Mouse (Mus musculus): ENCODE measurements around the gene Dnah5. TPM values are rescaled to one million over a fixed set of nuclear protein-coding genes. Genes with fewer than 3 reads are reported as not detected.
"Not testable (repeated sequence)": the region's sequence is repeated elsewhere in the genome, so short reads cannot be mapped to it uniquely, and the experiment has no call there.

The Dnah5 gene
- polyA plus RNA-seq, 1 experiment: not detected

DNA sequence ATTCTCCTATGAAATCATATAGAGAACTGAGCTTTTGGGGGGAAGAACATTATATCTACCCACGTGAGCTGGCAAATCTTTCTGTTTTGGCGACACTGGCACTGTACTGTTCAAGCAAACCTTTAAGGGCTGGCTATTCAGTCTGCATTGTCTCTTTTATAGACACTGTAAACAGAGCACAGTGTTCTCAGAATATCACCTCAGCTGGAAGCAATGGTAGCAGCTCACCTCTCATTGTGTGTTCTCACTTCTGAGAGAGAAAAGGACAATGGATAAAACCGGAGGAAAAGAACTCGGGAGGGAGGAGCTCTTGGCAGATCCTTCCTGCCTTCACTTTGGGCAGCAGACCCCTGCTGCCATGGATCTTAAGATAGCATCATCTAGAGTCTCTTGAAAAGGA, 137.6 kb downstream of the Dnah5 start:
- H3K27ac ChIP-seq (ENCODE audit: insufficient read depth, low read length): no peak overlapping the region
- TF ChIP-seq CTCF (IDR thresholded peaks at IDR 0.05; ENCODE audit: borderline replicate concordance, insufficient read depth, low read length): no peak
- TF ChIP-seq POLR2A (IDR thresholded peaks at IDR 0.05; ENCODE audit: low read depth, low read length): no peak

DNA sequence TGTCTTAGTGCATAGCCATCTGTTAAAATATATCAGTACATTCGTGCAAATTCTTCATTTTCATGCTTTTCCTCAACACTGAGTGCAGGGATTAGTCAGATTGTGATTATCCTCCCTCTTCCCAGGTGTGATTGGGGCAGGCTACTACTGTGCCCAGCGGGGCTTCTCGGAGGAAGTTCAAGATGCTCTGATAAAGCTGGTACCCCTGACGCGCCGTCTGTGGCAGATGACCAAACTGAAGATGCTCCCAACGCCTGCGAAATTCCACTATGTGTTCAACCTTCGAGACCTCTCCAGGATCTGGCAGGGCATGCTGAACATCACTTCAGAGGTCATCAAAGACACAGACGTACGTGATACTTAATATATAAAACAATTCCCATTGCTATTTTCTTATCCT, 164.0 kb downstream of the Dnah5 start:
- no peak overlapping the region for H3K27ac ChIP-seq (ENCODE audit: insufficient read depth, low read length)
- H3K4me3 ChIP-seq (ENCODE audit: insufficient read depth, low read length): no peak overlapping the region
- TF ChIP-seq POLR2A (IDR thresholded peaks at IDR 0.05; ENCODE audit: low read depth, low read length): no peak
- no peak for TF ChIP-seq CTCF (IDR thresholded peaks at IDR 0.05; ENCODE audit: borderline replicate concordance, insufficient read depth, low read length)
- no peaks in the 10 kb centered on the region for H3K4me1 ChIP-seq (ENCODE audit: control insufficient read depth, insufficient read depth, low read length)

More for the DNA sequence above, 137.6 kb downstream of the Dnah5 start:
- H3K4me1 ChIP-seq (ENCODE audit: control insufficient read depth, insufficient read depth, low read length): no peaks in the 10 kb centered on the region
- H3K4me3 ChIP-seq (ENCODE audit: insufficient read depth, low read length): no peak overlapping the region

DNA sequence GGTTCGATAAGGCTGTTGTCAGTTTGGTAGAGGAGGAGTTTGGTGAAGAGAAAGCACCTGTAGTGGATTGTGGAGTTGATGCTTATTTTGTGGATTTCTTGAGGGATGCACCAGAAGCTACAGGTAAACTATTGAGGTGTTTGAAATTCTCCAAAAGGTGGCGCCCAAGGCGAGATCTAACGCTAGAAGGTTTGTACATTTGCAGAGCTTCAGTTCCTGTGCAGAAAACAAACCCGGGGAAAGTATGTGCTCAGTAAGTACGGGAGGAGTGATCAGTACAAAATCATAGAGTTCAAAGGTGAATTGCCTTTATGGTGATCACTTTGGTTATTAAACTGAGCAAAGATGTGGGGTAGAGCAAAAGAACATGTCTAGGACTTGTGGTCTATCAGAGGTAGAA, 166.9 kb downstream of the Dnah5 start:
- Histone ChIP-seq H3K27ac (ENCODE audit: insufficient read depth, low read length) (no peak overlapping the region), H3K4me1 (ENCODE audit: control insufficient read depth, insufficient read depth, low read length) (no peaks in the 10 kb centered on the region), H3K4me3 (ENCODE audit: insufficient read depth, low read length) (no peak overlapping the region)
- TF ChIP-seq CTCF (IDR thresholded peaks at IDR 0.05; ENCODE audit: borderline replicate concordance, insufficient read depth, low read length) (no peak), POLR2A (IDR thresholded peaks at IDR 0.05; ENCODE audit: low read depth, low read length) (no peak)

DNA sequence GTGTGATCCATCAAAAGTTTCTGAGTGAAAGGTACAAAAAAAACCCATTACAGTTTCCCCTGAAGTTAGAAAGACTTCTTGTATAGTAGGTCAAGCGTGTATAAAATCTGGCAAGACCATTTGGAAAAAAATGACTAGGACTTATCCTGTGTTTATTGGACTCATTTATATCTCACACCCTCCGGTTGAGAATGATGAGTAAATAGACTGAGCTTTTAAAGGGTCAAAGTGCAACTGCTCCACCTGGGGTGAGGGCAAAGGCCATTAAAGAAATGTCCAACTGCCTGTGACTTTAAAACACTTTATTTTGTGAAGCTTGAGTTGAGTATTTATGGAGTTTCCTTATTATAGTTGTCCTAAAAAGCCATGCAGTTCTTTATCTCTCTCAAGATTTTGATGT, 168.0 kb downstream of the Dnah5 start:
- no peak overlapping the region for H3K27ac ChIP-seq (ENCODE audit: insufficient read depth, low read length)
- no peaks in the 10 kb centered on the region for H3K4me1 ChIP-seq (ENCODE audit: control insufficient read depth, insufficient read depth, low read length)
- no peak overlapping the region for H3K4me3 ChIP-seq (ENCODE audit: insufficient read depth, low read length)
- TF ChIP-seq POLR2A (IDR thresholded peaks at IDR 0.05; ENCODE audit: low read depth, low read length): no peak
- no peak for TF ChIP-seq CTCF (IDR thresholded peaks at IDR 0.05; ENCODE audit: borderline replicate concordance, insufficient read depth, low read length)

DNA sequence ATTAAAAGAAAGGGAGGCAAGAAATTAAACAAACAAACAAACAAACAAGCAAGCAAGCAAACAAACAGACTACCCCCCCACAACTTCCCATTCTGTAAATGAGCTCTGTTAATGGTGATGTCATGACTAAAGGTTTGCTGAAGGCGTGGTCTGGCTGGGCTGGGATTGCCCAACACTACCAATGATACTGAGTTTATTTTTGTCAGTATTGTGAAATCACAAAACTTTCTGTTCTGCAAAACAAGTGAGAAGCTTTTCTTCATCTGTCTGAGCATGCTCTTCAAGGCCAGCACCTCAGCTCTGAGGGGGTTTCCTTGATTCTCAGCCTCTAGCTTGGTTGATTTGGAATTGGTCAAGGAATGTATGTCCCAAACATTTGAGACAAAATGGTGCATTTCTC, 170.8 kb downstream of the Dnah5 start:
- Histone ChIP-seq H3K27ac (ENCODE audit: insufficient read depth, low read length) (no peak overlapping the region), H3K4me3 (ENCODE audit: insufficient read depth, low read length) (no peak overlapping the region), H3K4me1 (ENCODE audit: control insufficient read depth, insufficient read depth, low read length) (no peaks in the 10 kb centered on the region)
- TF ChIP-seq POLR2A (IDR thresholded peaks at IDR 0.05; ENCODE audit: low read depth, low read length) (no peak), CTCF (IDR thresholded peaks at IDR 0.05; ENCODE audit: borderline replicate concordance, insufficient read depth, low read length) (no peak)

DNA sequence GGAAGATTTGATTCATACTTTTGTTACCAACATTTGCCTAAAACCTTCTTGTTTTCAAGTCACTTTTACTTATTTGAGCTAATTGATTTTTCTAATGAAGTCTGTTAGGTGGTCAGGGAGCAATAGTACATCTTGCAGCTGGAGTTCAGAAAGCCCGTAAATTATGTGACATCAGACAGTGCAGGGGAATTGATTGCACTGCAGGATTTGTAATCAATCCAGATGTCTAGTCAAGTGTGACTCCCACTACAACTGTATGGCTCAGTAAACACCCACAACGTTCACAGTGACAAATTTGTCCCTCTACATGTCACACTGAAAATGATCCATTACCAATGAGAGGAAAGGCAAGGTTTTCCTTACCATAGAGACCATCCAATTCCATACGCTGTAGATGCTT, 177.4 kb downstream of the Dnah5 start:
- TF ChIP-seq CTCF (IDR thresholded peaks at IDR 0.05; ENCODE audit: borderline replicate concordance, insufficient read depth, low read length): no peak
- TF ChIP-seq POLR2A (IDR thresholded peaks at IDR 0.05; ENCODE audit: low read depth, low read length): no peak
- no peak overlapping the region for H3K27ac ChIP-seq (ENCODE audit: insufficient read depth, low read length)
- no peak overlapping the region for H3K4me3 ChIP-seq (ENCODE audit: insufficient read depth, low read length)
- H3K4me1 ChIP-seq (ENCODE audit: control insufficient read depth, insufficient read depth, low read length): no peaks in the 10 kb centered on the region

DNA sequence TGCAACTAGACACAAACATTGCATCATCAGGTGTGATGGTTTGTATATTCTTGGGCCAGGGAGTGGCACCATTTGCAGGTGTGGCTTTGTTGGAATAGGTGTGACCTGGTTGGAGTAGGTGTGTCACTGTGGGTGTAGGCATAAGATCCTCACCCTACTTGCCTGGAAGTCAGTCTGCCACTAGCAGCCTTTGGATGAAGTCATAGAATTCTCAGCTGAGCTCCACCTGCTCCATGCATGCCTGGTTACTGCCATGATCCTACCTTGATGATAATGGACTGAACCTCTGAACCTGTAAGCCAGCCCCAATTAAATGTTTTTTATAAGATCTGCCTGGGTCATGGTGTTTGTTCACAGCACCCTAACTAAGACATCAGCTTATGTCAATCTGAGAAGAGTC, 190.2 kb downstream of the Dnah5 start:
- not testable (repeated sequence) for H3K4me1 ChIP-seq (ENCODE audit: control insufficient read depth, insufficient read depth, low read length); H3K4me3 ChIP-seq (ENCODE audit: insufficient read depth, low read length); H3K27ac ChIP-seq (ENCODE audit: insufficient read depth, low read length)

DNA sequence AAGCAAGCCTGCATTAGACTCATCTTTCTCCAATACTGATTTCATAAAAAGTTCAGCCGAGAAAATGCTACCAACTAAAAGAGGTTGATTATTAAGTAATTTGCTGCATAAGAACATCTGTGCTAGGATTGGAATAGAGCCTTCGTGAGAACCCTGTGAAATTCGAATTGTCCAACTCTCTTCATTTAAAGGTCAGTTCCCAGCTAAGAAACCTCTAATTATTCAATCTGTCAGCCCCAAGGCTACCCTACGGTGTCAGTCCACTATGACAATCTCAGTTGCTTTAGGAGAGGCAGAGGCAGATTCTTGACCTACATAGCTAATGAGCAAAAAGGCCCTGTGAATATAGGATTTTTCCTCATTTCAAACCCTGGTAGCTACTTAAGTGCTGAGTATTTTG, 191.9 kb downstream of the Dnah5 start:
- TF ChIP-seq POLR2A (IDR thresholded peaks at IDR 0.05; ENCODE audit: low read depth, low read length) (no peak), CTCF (IDR thresholded peaks at IDR 0.05; ENCODE audit: borderline replicate concordance, insufficient read depth, low read length) (no peak)
- H3K27ac ChIP-seq (ENCODE audit: insufficient read depth, low read length): no peak overlapping the region
- H3K4me1 ChIP-seq (ENCODE audit: control insufficient read depth, insufficient read depth, low read length): no peaks in the 10 kb centered on the region

DNA sequence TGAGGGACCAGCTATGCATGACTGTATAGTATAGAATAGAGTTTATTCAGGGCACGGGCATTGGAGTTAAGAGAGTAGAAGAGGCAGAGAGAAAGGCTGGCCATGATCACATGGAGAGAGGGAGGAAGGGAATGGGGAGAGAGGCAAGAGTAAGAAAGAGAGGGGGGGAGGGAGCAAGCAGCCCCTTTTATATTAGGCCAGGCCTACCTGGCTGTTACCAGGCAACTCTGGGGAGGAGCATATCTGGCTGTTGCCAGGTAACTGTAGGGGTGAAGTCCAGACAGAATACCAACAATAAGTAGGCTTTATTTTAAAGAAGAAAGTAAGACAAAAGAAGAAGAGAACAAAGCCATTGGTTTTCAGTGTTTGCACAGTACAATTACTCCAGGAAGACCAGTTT, 194.9 kb downstream of the Dnah5 start:
- no peaks in the 10 kb centered on the region; the same call in 1 of the 2 replicates for H3K4me1 ChIP-seq (ENCODE audit: control insufficient read depth, insufficient read depth, low read length)

More for the DNA sequence above, 191.9 kb downstream of the Dnah5 start:
- no peak overlapping the region for H3K4me3 ChIP-seq (ENCODE audit: insufficient read depth, low read length)

DNA sequence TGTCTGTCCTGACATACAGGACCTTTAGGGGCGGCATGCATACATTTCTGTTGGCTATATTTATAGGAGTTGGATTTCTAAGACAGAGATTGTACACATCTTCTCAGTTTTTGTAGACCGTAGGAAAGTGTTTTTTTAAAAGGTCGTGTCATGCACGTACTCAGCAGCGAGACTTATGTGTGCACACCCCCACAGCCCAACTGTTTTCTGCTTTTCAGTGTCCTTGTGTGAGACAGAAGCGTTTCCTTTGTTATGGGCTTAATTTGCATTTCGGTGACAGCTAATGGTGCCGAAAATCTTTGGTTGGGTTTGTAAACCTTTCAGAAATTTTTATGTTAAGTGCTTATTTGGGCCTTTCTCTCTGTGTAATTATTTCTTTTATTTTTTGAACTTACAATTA, 195.7 kb downstream of the Dnah5 start:
- no peak overlapping the region for H3K4me3 ChIP-seq (ENCODE audit: insufficient read depth, low read length)
- TF ChIP-seq POLR2A (IDR thresholded peaks at IDR 0.05; ENCODE audit: low read depth, low read length): no peak
- TF ChIP-seq CTCF (IDR thresholded peaks at IDR 0.05; ENCODE audit: borderline replicate concordance, insufficient read depth, low read length): no peak
- H3K27ac ChIP-seq (ENCODE audit: insufficient read depth, low read length): no peak overlapping the region
- H3K4me1 ChIP-seq (ENCODE audit: control insufficient read depth, insufficient read depth, low read length): no peaks in the 10 kb centered on the region; the same call in 1 of the 2 replicates

More for the DNA sequence above, 194.9 kb downstream of the Dnah5 start:
- no peak for TF ChIP-seq CTCF (IDR thresholded peaks at IDR 0.05; ENCODE audit: borderline replicate concordance, insufficient read depth, low read length)
- no peak for TF ChIP-seq POLR2A (IDR thresholded peaks at IDR 0.05; ENCODE audit: low read depth, low read length)
- H3K27ac ChIP-seq (ENCODE audit: insufficient read depth, low read length): no peak overlapping the region
- no peak overlapping the region for H3K4me3 ChIP-seq (ENCODE audit: insufficient read depth, low read length)

DNA sequence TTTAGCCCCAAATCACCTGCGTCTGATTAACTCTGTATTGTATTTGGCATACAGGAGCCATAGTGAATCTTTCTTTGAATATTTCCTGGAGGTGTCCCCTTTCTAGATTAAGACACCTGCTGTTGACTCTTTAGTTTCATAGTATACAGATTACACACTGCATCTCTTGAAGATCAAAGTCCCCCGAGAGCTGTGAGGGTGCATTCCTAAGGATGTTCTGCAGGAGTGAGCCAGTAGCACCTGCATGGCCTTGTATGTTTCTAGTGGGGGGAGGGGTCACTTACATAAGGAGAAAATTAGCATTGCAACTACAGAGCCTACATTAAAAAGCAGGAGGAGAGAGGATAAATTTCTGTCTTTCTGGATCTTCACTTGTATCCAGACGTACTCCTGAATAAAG, 201.1 kb downstream of the Dnah5 start:
- Histone ChIP-seq H3K27ac (ENCODE audit: insufficient read depth, low read length) (no peak overlapping the region), H3K4me3 (ENCODE audit: insufficient read depth, low read length) (no peak overlapping the region), H3K4me1 (ENCODE audit: control insufficient read depth, insufficient read depth, low read length) (no peaks in the 10 kb centered on the region; the same call in 1 of the 2 replicates)
- TF ChIP-seq POLR2A (IDR thresholded peaks at IDR 0.05; ENCODE audit: low read depth, low read length) (no peak), CTCF (IDR thresholded peaks at IDR 0.05; ENCODE audit: borderline replicate concordance, insufficient read depth, low read length) (no peak)

All from embryonic fibroblast, embryonic 13.5 days (primary cell).